Comparison of ENCODE assay signal across 8 mouse cellular contexts in genomic region chr16:33922111-33923000, GRCm38 (mm10). TPM values are rescaled to one million over a fixed set of nuclear protein-coding genes. Genes with fewer than 3 reads are reported as not detected.
DNase-seq lines count a peak whose midpoint lies in the region; ATAC-seq lines count a peak whose summit lies in the region.

No protein-coding gene starts in this region.

- H3K4me3 ChIP-seq in neural tube, embryonic 14.5 days (ENCODE audit: low read depth, low read length) = no peak overlapping the region

- H3K4me2 ChIP-seq in neural tube, embryonic 14.5 days (ENCODE audit: low read depth, low read length) = no peak overlapping the region

- 0 out of 2 replicates have a peak overlapping the region, but pooled peaks have one; percentile 39 for H3K27ac ChIP-seq in neural tube, embryonic 14.5 days (ENCODE audit: low read depth, low read length)

- H3K4me1 ChIP-seq in neural tube, embryonic 14.5 days (ENCODE audit: control insufficient read depth, insufficient read depth, low read length) = peaks cover 2% of the 10 kb centered on the region; the same call in 1 of the 2 replicates

- H3K36me3 ChIP-seq in neural tube, embryonic 14.5 days (ENCODE audit: control insufficient read depth, insufficient read depth, low read length) = no peaks in the 10 kb centered on the region

- 31% methylated on average over 18 of the region's 18 CpGs for WGBS in neural tube, embryonic 14.5 days

- DNase-seq in layer of hippocampus, adult 11-12 months (ENCODE audit: low spot score) = peak; percentile 63
- no peak for DNase-seq in layer of hippocampus, adult 18-20 months (ENCODE audit: low spot score in 2 of 2)
- peak; percentile 46 for DNase-seq in adipocyte (ENCODE audit: low spot score)
- peak; percentile 89 for DNase-seq in fibroblast of lung, adult 2 months (ENCODE audit: low read depth)
- DNase-seq in kidney, postnatal 25 days = peak; percentile 57 to 84
- DNase-seq in gastrocnemius, adult 18-20 months (ENCODE audit: low spot score) = no peak
- no peak for DNase-seq in gastrocnemius, adult 8-10 months (ENCODE audit: low spot score in 2 of 2)

- H3K27me3 ChIP-seq in neural tube, embryonic 14.5 days (ENCODE audit: control insufficient read depth, insufficient read depth, low read length) = no peaks in the 10 kb centered on the region

- 0 out of 2 replicates have a peak, but pooled peaks have one; percentile 41 for ATAC-seq in neural tube, embryonic 14.5 days (ENCODE audit: low read depth)

- no peak overlapping the region for H3K9ac ChIP-seq in neural tube, embryonic 14.5 days (replicated peaks; ENCODE audit: low read depth, low read length)

- no peaks in the 10 kb centered on the region for H3K9me3 ChIP-seq in neural tube, embryonic 14.5 days (ENCODE audit: control insufficient read depth, low read length)

RNA-seq across cellular contexts. Expression of gene Umps, which starts 44.5 kb away (rescaled TPM):
- total RNA-seq in layer of hippocampus, adult 18-20 months (2021) = 10 to 100 TPM; 18.0 to 18.1 TPM
- 24.5 and 25.5 TPM in 2 replicates for polyA plus RNA-seq in neural tube, embryonic 14.5 days (2014; fragmentation: Nextera tagmentation; extraction: Ambion mirVana)
- 1 to 10 TPM; 5.8 to 6.8 TPM for total RNA-seq in gastrocnemius, adult 18-20 months (2021)
- 1 to 10 TPM; 6.1 to 7.2 (median 6.5) TPM for total RNA-seq in gastrocnemius, adult 8-10 months (2022)

Comparison
In these comparisons a context has a peak if more than half of its experiments do, and no peak if none do; other contexts are left out.
1. DNase-seq: peak in layer of hippocampus, adult 11-12 months (single experiment), adipocyte (single experiment), fibroblast of lung, adult 2 months (single experiment) and kidney, postnatal 25 days (2 of 2); none in layer of hippocampus, adult 18-20 months (0 of 2), gastrocnemius, adult 18-20 months (single experiment) and gastrocnemius, adult 8-10 months (0 of 2).